Mouse (Mus musculus) spleen, adult 2 months (tissue): ENCODE results near the gene Map1a. TPM values are rescaled to one million over a fixed set of nuclear protein-coding genes. Genes with fewer than 3 reads are reported as not detected.
A peak's percentile ranks its signal among the peaks of the same experiment; 100 is the strongest.

ENCODE experiments used
- DNase-seq, 2 experiments: peaks; one replicate each; pipeline versions ENCODE4 v3.0.0 to v3.0.0-alpha.2; 2012 to 2021; ENCODE audit warnings: low spot score in 2 of 2, low read depth in 1 of 2
- H3K27ac ChIP-seq: fragments of 200-500 bp; 2 replicates; pipeline ENCODE4 v1.5.1; 2012; ENCODE audit warnings: low read length, inconsistent platforms; ENCODE audit not compliant: insufficient read depth
- H3K27me3 ChIP-seq: fragments of 200-500 bp; 2 replicates; pipeline ENCODE4 v1.6.1; 2012; ENCODE audit warnings: mild to moderate bottlenecking, moderate library complexity, low read length, inconsistent platforms; ENCODE audit not compliant: control insufficient read depth, insufficient read depth
- H3K36me3 ChIP-seq: fragments of 200-500 bp; 2 replicates; pipeline ENCODE4 v1.6.1; 2012; ENCODE audit warnings: mild to moderate bottlenecking, low read length, inconsistent platforms; ENCODE audit not compliant: control insufficient read depth, insufficient read depth
- H3K4me1 ChIP-seq: fragments of 200-500 bp; 2 replicates; pipeline ENCODE4 v1.6.1; 2011; ENCODE audit warnings: inconsistent platforms; ENCODE audit not compliant: control insufficient read depth, insufficient read depth, insufficient read length
- H3K4me3 ChIP-seq: fragments of 200-500 bp; 2 replicates; pipeline ENCODE4 v1.5.1; 2011; ENCODE audit warnings: mild to moderate bottlenecking, inconsistent platforms; ENCODE audit not compliant: insufficient read depth, insufficient read length; ENCODE audit errors: extremely low read depth
- CTCF ChIP-seq: fragments of 200-500 bp; IDR thresholded peaks from 2 replicates; pipeline ENCODE4 v1.5.1; 2011; ENCODE audit warnings: mild to moderate bottlenecking, inconsistent platforms; ENCODE audit not compliant: insufficient read depth, insufficient read length, insufficient replicate concordance; ENCODE audit errors: extremely low read depth
- POLR2A ChIP-seq: fragments of 200-500 bp; IDR thresholded peaks from 2 replicates; pipeline ENCODE4 v1.6.1; 2011; ENCODE audit warnings: low read depth, low read length, inconsistent platforms
- WGBS: fragments of 180-500 bp; shearing (Covaris S2); methylation state at CpG from one replicate; pipeline ENCODE4 v1.1.7; 2018; 5-methylcytosine and 5-hydroxymethylcytosine counted together
- polyA plus RNA-seq: library from polyadenylated mRNA; depleted of rRNA; stranded (reverse); fragments of >200 nt; gene quantifications from 2 replicates; pipeline ENCODE4 v1.2.3, GENCODE M21; 2012

Map1a gene
- polyA plus RNA-seq, 1 experiment: 1.3 TPM

- Histone ChIP-seq H3K36me3 (no peaks in the 10 kb centered on the region), H3K4me3 (peak overlapping the region; percentile 45; the same call in 1 of the 2 replicates), H3K4me1 (0 out of 2 replicates have a peak, but pooled peaks cover 8% of the 10 kb centered on the region), H3K27ac (no peak overlapping the region), H3K27me3 (peaks cover 12% of the 10 kb centered on the region)
- DNase-seq: no peak
- no peak for TF ChIP-seq POLR2A
- no peak for TF ChIP-seq CTCF
- WGBS: 2% methylated on average over 14 of the region's 15 CpGs
These were observed 6.5 kb downstream of the Map1a start for GRCm38 (mm10) chr2:121295608-121296571.

DNA sequence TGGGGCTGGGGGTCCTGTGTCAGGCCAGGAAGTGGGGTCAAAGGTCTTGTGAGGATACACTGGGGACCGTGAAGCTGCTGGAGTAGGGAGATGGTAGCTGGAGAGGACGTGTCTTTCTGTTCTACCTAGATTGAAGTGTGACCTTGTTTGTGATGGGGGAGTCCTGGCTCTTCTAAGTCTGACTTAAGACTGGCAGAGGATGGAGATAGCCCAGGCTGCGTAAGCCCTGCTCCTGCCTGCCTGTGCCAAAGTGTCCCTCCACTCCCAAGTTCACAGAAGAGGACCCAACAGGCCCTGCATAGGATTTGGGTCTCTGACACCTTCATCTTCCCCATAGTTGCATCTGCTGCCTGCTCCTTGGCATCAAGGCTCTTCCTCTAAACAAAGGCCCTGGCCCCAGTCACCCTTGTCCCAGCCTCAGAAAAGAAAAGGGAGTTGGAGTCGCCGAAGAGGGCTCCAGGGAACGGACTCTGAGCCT lies 7.4 kb downstream of the Map1a start:
- WGBS: 38% methylated on average over 6 of the region's 6 CpGs
- H3K4me3 ChIP-seq: no peak overlapping the region
- no peaks in the 10 kb centered on the region for H3K36me3 ChIP-seq
- TF ChIP-seq CTCF (no peak), POLR2A (no peak)
- H3K27ac ChIP-seq: no peak overlapping the region
- no peak for DNase-seq
- H3K27me3 ChIP-seq: peaks cover 8% of the 10 kb centered on the region
- 0 out of 2 replicates have a peak, but pooled peaks cover 8% of the 10 kb centered on the region for H3K4me1 ChIP-seq

GRCm38 (mm10) chr2:121297701-121298100 lies 8.3 kb downstream of the Map1a start:
- Histone ChIP-seq H3K27me3 (peaks cover 8% of the 10 kb centered on the region), H3K27ac (no peak overlapping the region), H3K4me1 (0 out of 2 replicates have a peak, but pooled peaks cover 8% of the 10 kb centered on the region), H3K36me3 (no peaks in the 10 kb centered on the region), H3K4me3 (no peak overlapping the region)
- WGBS: 21% methylated on average over 9 of the region's 9 CpGs
- no peak for DNase-seq
- TF ChIP-seq POLR2A (no peak), CTCF (no peak)

DNA sequence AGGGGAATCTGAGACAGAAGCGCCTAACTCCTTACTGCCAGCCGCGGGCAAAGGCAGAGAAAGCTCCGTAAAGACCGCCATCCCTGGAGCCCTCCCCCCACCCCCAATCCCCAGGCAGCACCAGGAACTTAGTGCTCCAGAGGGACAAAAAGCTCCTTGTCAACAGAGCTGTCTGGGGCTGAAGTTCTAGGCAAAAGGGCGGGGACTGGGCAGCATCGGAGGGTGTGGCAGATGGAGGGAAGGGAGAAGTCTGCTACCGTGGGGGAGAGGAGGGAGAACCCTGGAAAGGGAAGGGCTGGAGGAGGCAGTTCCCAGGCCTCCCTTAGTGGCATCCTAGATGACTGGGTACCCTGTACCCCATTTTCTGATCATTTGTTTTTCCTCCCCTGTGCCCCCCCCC lies 8.7 kb downstream of the Map1a start:
- no peak for TF ChIP-seq CTCF
- TF ChIP-seq POLR2A: no peak
- H3K27me3 ChIP-seq: peaks cover 8% of the 10 kb centered on the region
- no peaks in the 10 kb centered on the region for H3K36me3 ChIP-seq
- DNase-seq: no peak
- H3K27ac ChIP-seq: no peak overlapping the region
- H3K4me1 ChIP-seq: 0 out of 2 replicates have a peak, but pooled peaks cover 8% of the 10 kb centered on the region
- no peak overlapping the region for H3K4me3 ChIP-seq
- 18% methylated on average over 8 of the region's 8 CpGs for WGBS

- H3K27ac ChIP-seq: no peak overlapping the region
- H3K4me1 ChIP-seq: 0 out of 2 replicates have a peak, but pooled peaks cover 5% of the 10 kb centered on the region
- H3K36me3 ChIP-seq: no peaks in the 10 kb centered on the region
- H3K27me3 ChIP-seq: peaks cover 8% of the 10 kb centered on the region
- no peak overlapping the region for H3K4me3 ChIP-seq
- TF ChIP-seq CTCF (no peak), POLR2A (no peak)
- WGBS: 85% methylated on average over 17 of the region's 17 CpGs
- DNase-seq: no peak
These were observed 10.1 kb downstream of the Map1a start for GRCm38 (mm10) chr2:121299471-121299870.

- Histone ChIP-seq H3K27me3 (peaks cover 8% of the 10 kb centered on the region), H3K36me3 (no peaks in the 10 kb centered on the region), H3K4me3 (no peak overlapping the region), H3K27ac (no peak overlapping the region), H3K4me1 (0 out of 2 replicates have a peak, but pooled peaks cover 3% of the 10 kb centered on the region)
- TF ChIP-seq POLR2A: no peak
- no peak for TF ChIP-seq CTCF
- 88% methylated on average over 10 of the region's 10 CpGs for WGBS
- no peak for DNase-seq
These were observed 10.6 kb downstream of the Map1a start for GRCm38 (mm10) chr2:121300036-121300435.

GRCm38 (mm10) chr2:121308997-121309416 lies 19.6 kb downstream of the Map1a start:
- no peak overlapping the region for H3K27ac ChIP-seq
- no peak for DNase-seq
- no peak overlapping the region for H3K4me3 ChIP-seq
- no peaks in the 10 kb centered on the region for H3K27me3 ChIP-seq
- WGBS: 38% methylated on average over 5 of the region's 5 CpGs
- no peaks in the 10 kb centered on the region for H3K4me1 ChIP-seq
- no peaks in the 10 kb centered on the region for H3K36me3 ChIP-seq
- no peak for TF ChIP-seq CTCF
- TF ChIP-seq POLR2A: no peak
